Mouse (Mus musculus) CH12.LX (cell line): ENCODE data around the gene Gpr155. TPM values are rescaled to one million over a fixed set of nuclear protein-coding genes. Genes with fewer than 3 reads are reported as not detected.

Experiments
- DNase-seq: peaks from one replicate; pipeline ENCODE4 v3.0.0-alpha.2; 2013; ENCODE audit errors: extremely low read depth
- H3K27ac ChIP-seq: 2 replicates; pipeline ENCODE4 v1.5.1; 2012; ENCODE audit warnings: low read depth, mild to moderate bottlenecking, control low read depth, moderate library complexity; ENCODE audit not compliant: insufficient read depth
- H3K27me3 ChIP-seq: replicated peaks from 2 replicates; pipeline ENCODE3; 2012; ENCODE audit warnings: inconsistent platforms
- H3K36me3 ChIP-seq, 2 experiments: replicated peaks in 1 of 2; 2 replicates each; pipeline versions ENCODE3 to v1.6.1; 2012; ENCODE audit warnings: inconsistent platforms in 1 of 2, low read length in 1 of 2, mild to moderate bottlenecking in 1 of 2, mixed read lengths in 1 of 2, moderate library complexity in 1 of 2; ENCODE audit not compliant: control insufficient read depth in 1 of 2, insufficient read depth in 1 of 2
- H3K4me1 ChIP-seq, 2 experiments: 2 replicates each; pipeline ENCODE4 v1.6.1; 2012; ENCODE audit warnings: inconsistent platforms in 1 of 2, moderate library complexity in 1 of 2; ENCODE audit not compliant: insufficient read depth in 2 of 2, control insufficient read depth in 1 of 2
- H3K4me2 ChIP-seq: 2 replicates; pipeline ENCODE4 v1.6.1; 2012; ENCODE audit warnings: low read depth, mild to moderate bottlenecking, control low read depth; ENCODE audit not compliant: poor library complexity, insufficient read depth, severe bottlenecking
- H3K4me3 ChIP-seq, 3 experiments: fragments of 150-350 bp in 1 of 3; sonication (generic) in 1 of 3; replicated peaks in 1 of 3; 2 replicates each; pipeline versions ENCODE3 to v1.5.1; 2011 to 2012; ENCODE audit warnings: low read depth in 2 of 3, low read length in 2 of 3, mild to moderate bottlenecking in 2 of 3, moderate library complexity in 2 of 3, control low read depth in 1 of 3, improper control_type of control experiment in 1 of 3, inconsistent platforms in 1 of 3, mixed read lengths in 1 of 3; ENCODE audit not compliant: poor library complexity in 1 of 3
- H3K79me2 ChIP-seq: replicated peaks from 2 replicates; pipeline ENCODE4 v1.6.1; 2012; ENCODE audit warnings: mild to moderate bottlenecking, moderate library complexity; ENCODE audit not compliant: control insufficient read depth, poor library complexity, insufficient read depth, severe bottlenecking; ENCODE audit errors: extremely low read depth
- H3K9ac ChIP-seq: 2 replicates; pipeline ENCODE4 v1.6.1; 2012; ENCODE audit warnings: low read depth, mild to moderate bottlenecking, control low read depth, moderate library complexity; ENCODE audit not compliant: insufficient read depth
- H3K9me3 ChIP-seq: replicated peaks from 2 replicates; pipeline ENCODE3; 2012; ENCODE audit warnings: low read length, inconsistent platforms, mixed read lengths
- CHD1 ChIP-seq: IDR thresholded peaks from 2 replicates; pipeline ENCODE4 v1.6.1; 2012; ENCODE audit warnings: low read depth, low read length, improper control_type of control experiment, inconsistent platforms
- CHD2 ChIP-seq: IDR thresholded peaks from 2 replicates; pipeline ENCODE4 v1.6.1; 2011; ENCODE audit warnings: low read length, improper control_type of control experiment
- ELF1 ChIP-seq: IDR thresholded peaks from 2 replicates; pipeline ENCODE4 v1.6.1; 2014; ENCODE audit warnings: low read depth, mild to moderate bottlenecking, inconsistent platforms, low read length, improper control_type of control experiment
- ETS1 ChIP-seq: conservative IDR thresholded peaks from 2 replicates; pipeline ENCODE4 v1.6.1; 2012; ENCODE audit warnings: low read depth, mild to moderate bottlenecking, inconsistent platforms, low read length, improper control_type of control experiment, moderate library complexity
- HCFC1 ChIP-seq: IDR thresholded peaks from 2 replicates; pipeline ENCODE4 v1.6.1; 2012; ENCODE audit warnings: low read depth, mild to moderate bottlenecking, inconsistent platforms, low read length, improper control_type of control experiment
- IRF4 ChIP-seq: IDR thresholded peaks from 2 replicates; pipeline ENCODE4 v1.6.1; 2014; ENCODE audit warnings: low read depth, mild to moderate bottlenecking, inconsistent platforms, low read length, improper control_type of control experiment
- KAT2A ChIP-seq: IDR thresholded peaks from 2 replicates; pipeline ENCODE4 v1.6.1; 2012; ENCODE audit warnings: low read length, improper control_type of control experiment, inconsistent platforms; ENCODE audit not compliant: insufficient replicate concordance
- MAX ChIP-seq: IDR thresholded peaks from 2 replicates; pipeline ENCODE4 v1.6.1; 2011; ENCODE audit warnings: low read length, improper control_type of control experiment
- MAZ ChIP-seq: IDR thresholded peaks from 2 replicates; pipeline ENCODE4 v1.6.1; 2012; ENCODE audit warnings: low read depth, mild to moderate bottlenecking, inconsistent platforms, low read length, improper control_type of control experiment, moderate library complexity
- MEF2A ChIP-seq: IDR thresholded peaks from 2 replicates; pipeline ENCODE4 v1.6.1; 2014; ENCODE audit warnings: low read depth, mild to moderate bottlenecking, inconsistent platforms, low read length, improper control_type of control experiment, borderline replicate concordance
- MYC ChIP-seq: IDR thresholded peaks from 2 replicates; pipeline ENCODE4 v1.6.1; 2011; ENCODE audit warnings: low read depth, mild to moderate bottlenecking, improper control_type of control experiment, low read length
- NRF1 ChIP-seq: IDR thresholded peaks from 2 replicates; pipeline ENCODE4 v1.6.1; 2014; ENCODE audit warnings: low read depth, mild to moderate bottlenecking, inconsistent platforms, low read length, improper control_type of control experiment, moderate library complexity
- PAX5 ChIP-seq: IDR thresholded peaks from 2 replicates; pipeline ENCODE4 v1.6.1; 2012; ENCODE audit warnings: low read length, inconsistent platforms, mixed read lengths
- POLR2A ChIP-seq: IDR thresholded peaks from 2 replicates; pipeline ENCODE4 v1.6.1; 2011; ENCODE audit warnings: low read depth, mild to moderate bottlenecking, improper control_type of control experiment, low read length
- POLR2AphosphoS2 ChIP-seq: IDR thresholded peaks from 2 replicates; pipeline ENCODE4 v1.6.1; 2011; ENCODE audit warnings: low read depth, low read length, improper control_type of control experiment
- RAD21 ChIP-seq: IDR thresholded peaks from 2 replicates; pipeline ENCODE4 v1.6.1; 2011; ENCODE audit warnings: low read depth, mild to moderate bottlenecking, low read length, improper control_type of control experiment, moderate library complexity
- RCOR1 ChIP-seq: conservative IDR thresholded peaks from 2 replicates; pipeline ENCODE4 v1.6.1; 2012; ENCODE audit warnings: low read depth, mild to moderate bottlenecking, inconsistent platforms, low read length, improper control_type of control experiment
- SIN3A ChIP-seq: IDR thresholded peaks from 2 replicates; pipeline ENCODE4 v1.6.1; 2012; ENCODE audit warnings: low read length, improper control_type of control experiment, inconsistent platforms
- SMC3 ChIP-seq: IDR thresholded peaks from 2 replicates; pipeline ENCODE4 v1.6.1; 2011; ENCODE audit warnings: low read depth, low read length, improper control_type of control experiment
- TBP ChIP-seq: conservative IDR thresholded peaks from 2 replicates; pipeline ENCODE4 v1.6.1; 2011; ENCODE audit warnings: low read depth, low read length, improper control_type of control experiment
- TCF12 ChIP-seq: IDR thresholded peaks from 2 replicates; pipeline ENCODE4 v1.6.1; 2014; ENCODE audit warnings: low read depth, mild to moderate bottlenecking, inconsistent platforms, low read length, improper control_type of control experiment
- UBTF ChIP-seq: IDR thresholded peaks from 2 replicates; pipeline ENCODE4 v1.6.1; 2012; ENCODE audit warnings: low read depth, mild to moderate bottlenecking, inconsistent platforms, low read length, improper control_type of control experiment, moderate library complexity
- USF1 ChIP-seq: IDR thresholded peaks from 2 replicates; pipeline ENCODE4 v1.6.1; 2014; ENCODE audit warnings: low read depth, mild to moderate bottlenecking, inconsistent platforms, low read length, improper control_type of control experiment
- USF2 ChIP-seq: conservative IDR thresholded peaks from 2 replicates; pipeline ENCODE4 v1.6.1; 2011; ENCODE audit warnings: low read depth, low read length, improper control_type of control experiment
- ZMIZ1 ChIP-seq: IDR thresholded peaks from 2 replicates; pipeline ENCODE4 v1.6.1; 2012; ENCODE audit warnings: low read depth, mild to moderate bottlenecking, inconsistent platforms, low read length, improper control_type of control experiment
- ZNF384 ChIP-seq: IDR thresholded peaks from 2 replicates; pipeline ENCODE4 v1.6.1; 2012; ENCODE audit warnings: low read depth, low read length, improper control_type of control experiment, inconsistent platforms
- dilution Hi-C: fragments of 300-500 bp; cut with MboI; formaldehyde crosslinking; loops from 2 replicates; pipeline ENCODE4 v1.14.3; 2020; ENCODE audit warnings: low sequenced_read_pairs; ENCODE audit not compliant: extremely low pct_unique_long_range_greater_than_20kb, extremely low pct_ligation_motif_present
- in situ Hi-C: fragments of 300-500 bp; cut with MboI; formaldehyde crosslinking; loops from 3 replicates; pipeline ENCODE4 v1.14.3; 2019; ENCODE audit warnings: low sequenced_read_pairs, low pct_ligation_motif_present, low pct_unique_long_range_greater_than_20kb, mixed read lengths
- polyA plus RNA-seq: library from polyadenylated mRNA; unstranded; fragments of >175 nt; gene quantifications from 2 replicates; pipeline ENCODE4 v1.2.1, GENCODE M21; 2012; ENCODE audit warnings: low read depth; ENCODE audit not compliant: insufficient read length
- total RNA-seq, 2 experiments: library from RNA; depleted of rRNA; stranded (reverse); fragments of 300-350 nt in 1 of 2; fragments of >200 nt in 1 of 2; gene quantifications; 2 replicates each; pipeline ENCODE4 v1.2.3; 2012 to 2014

Gene Gpr155
- total and polyA plus RNA-seq, 3 experiments: 3.0 to 5.7 (median 3.2) TPM

- no peak for DNase-seq
- H3K4me1 ChIP-seq: no peaks in the 10 kb centered on the region
- no peaks in the 10 kb centered on the region for H3K9me3 ChIP-seq
- no peak for TF ChIP-seq MYC
- TF ChIP-seq MAZ: no peak
- no peak for TF ChIP-seq MEF2A
- TF ChIP-seq ZMIZ1: no peak
- TF ChIP-seq POLR2AphosphoS2: no peak
- no peak for TF ChIP-seq ETS1
- TF ChIP-seq RCOR1: no peak
- TF ChIP-seq USF2: no peak
- no peak for TF ChIP-seq IRF4
- no peak for TF ChIP-seq USF1
- dilution Hi-C loops: no loop called here
- H3K27me3 ChIP-seq: no peaks in the 10 kb centered on the region
- H3K27ac ChIP-seq: no peak overlapping the region
- H3K79me2 ChIP-seq: no peaks in the 10 kb centered on the region
- in situ Hi-C loops: no loop called here
- peaks cover 0 to 10% of the 10 kb centered on the region in 2 experiments for H3K36me3 ChIP-seq
- H3K9ac ChIP-seq: no peak overlapping the region
- no peak overlapping the region for H3K4me2 ChIP-seq
- H3K4me3 ChIP-seq: no peak overlapping the region
These were observed 26.4 kb downstream of the Gpr155 start for GRCm38 (mm10) chr2:73359941-73360340.

GRCm38 (mm10) chr2:73357004-73357403, 29.4 kb downstream of the Gpr155 start:
- in situ Hi-C loops: no loop called here
- H3K9ac ChIP-seq: no peak overlapping the region
- H3K4me1 ChIP-seq: no peaks in the 10 kb centered on the region
- TF ChIP-seq PAX5: no peak
- TF ChIP-seq ETS1: no peak
- no peak for TF ChIP-seq RAD21
- no peak for TF ChIP-seq NRF1
- peaks cover 0 to 17% of the 10 kb centered on the region in 2 experiments for H3K36me3 ChIP-seq
- dilution Hi-C loops: no loop called here
- H3K27me3 ChIP-seq: no peaks in the 10 kb centered on the region
- H3K4me3 ChIP-seq: no peak overlapping the region
- H3K9me3 ChIP-seq: no peaks in the 10 kb centered on the region
- no peak overlapping the region for H3K4me2 ChIP-seq
- DNase-seq: no peak
- no peak overlapping the region for H3K27ac ChIP-seq
- H3K79me2 ChIP-seq: no peaks in the 10 kb centered on the region

GRCm38 (mm10) chr2:73351927-73352374, 34.4 kb downstream of the Gpr155 start:
- Histone ChIP-seq H3K36me3 (peaks cover 0 to 13% of the 10 kb centered on the region in 2 experiments), H3K4me1 (peaks cover 0 to 5% of the 10 kb centered on the region in 2 experiments; a peak in 1 of 4 replicates), H3K27ac (no peak overlapping the region), H3K9ac (no peak overlapping the region), H3K79me2 (no peaks in the 10 kb centered on the region), H3K9me3 (no peaks in the 10 kb centered on the region), H3K4me2 (no peak overlapping the region), H3K4me3 (no peak overlapping the region), H3K27me3 (no peaks in the 10 kb centered on the region)
- TF ChIP-seq CHD2 (no peak), POLR2A (no peak), TBP (no peak), IRF4 (no peak), UBTF (no peak), ELF1 (no peak), TCF12 (no peak), CHD1 (no peak), RCOR1 (no peak), NRF1 (no peak), KAT2A (no peak), ZNF384 (no peak), HCFC1 (no peak), MAX (no peak), RAD21 (no peak), USF1 (no peak), SMC3 (no peak), SIN3A (no peak)
- in situ Hi-C loops (no loop called here), dilution Hi-C loops (no loop called here)
- no peak for DNase-seq
